Mouse (Mus musculus): ENCODE measurements around the gene Cox7b2.
"Not testable (repeated sequence)": the region's sequence is repeated elsewhere in the genome, so short reads cannot be mapped to it uniquely, and the experiment has no call there.

Cox7b2 gene

GRCm38 (mm10) chr5:71548079-71548478, at the start of gene Cox7b2:
Gene Cox7b2, minus strand, starts transcription at chr5:71548205.
- no peak for DNase-seq

DNA sequence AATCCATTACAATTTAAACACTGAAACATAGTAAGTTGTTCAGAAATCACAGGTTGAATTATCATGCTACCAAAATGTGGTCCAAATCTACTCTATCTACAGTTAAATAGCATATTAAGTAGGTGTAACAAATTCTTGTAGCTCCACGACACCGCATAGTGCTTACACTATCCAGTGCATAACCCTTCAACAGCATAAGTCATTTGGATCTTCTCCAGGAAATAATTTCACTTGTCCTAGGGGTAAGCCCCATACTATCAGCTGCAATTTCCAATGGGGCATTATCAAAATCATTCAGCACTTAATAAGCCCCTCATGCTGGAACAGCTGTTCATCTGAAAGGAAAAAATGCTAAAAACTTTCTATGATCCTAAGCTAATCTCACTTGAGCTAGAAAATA, 47.3 kb upstream of the Cox7b2 start:
- no peak for DNase-seq

GRCm38 (mm10) chr5:71593745-71594255, 45.8 kb upstream of the Cox7b2 start:
- no peak for DNase-seq

GRCm38 (mm10) chr5:71571646-71572237, 23.7 kb upstream of the Cox7b2 start:
- DNase-seq: no peak

DNA sequence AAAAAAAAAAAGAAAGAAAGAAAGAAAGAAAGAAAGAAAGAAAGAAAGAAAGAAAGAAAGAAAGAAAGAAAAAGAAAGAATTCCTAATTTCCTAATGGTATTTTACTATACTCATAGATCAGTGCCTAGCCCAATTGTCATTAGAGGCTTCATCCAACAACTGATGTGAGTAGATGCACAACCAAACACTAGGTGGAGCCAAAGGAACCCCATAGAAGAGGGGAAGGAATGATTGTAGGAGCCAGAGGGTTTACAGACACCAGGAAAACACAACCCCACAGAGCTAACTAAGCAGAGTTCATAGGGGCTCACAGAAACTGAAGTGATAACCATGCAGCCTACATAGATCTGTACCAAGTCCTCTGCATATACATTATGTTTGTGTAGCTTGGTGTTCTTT, 2.5 kb downstream of the Cox7b2 start:
- no peak for DNase-seq

- not testable (repeated sequence) for DNase-seq
These were observed 22.5 kb downstream of the Cox7b2 start for GRCm38 (mm10) chr5:71525486-71525885.

DNA sequence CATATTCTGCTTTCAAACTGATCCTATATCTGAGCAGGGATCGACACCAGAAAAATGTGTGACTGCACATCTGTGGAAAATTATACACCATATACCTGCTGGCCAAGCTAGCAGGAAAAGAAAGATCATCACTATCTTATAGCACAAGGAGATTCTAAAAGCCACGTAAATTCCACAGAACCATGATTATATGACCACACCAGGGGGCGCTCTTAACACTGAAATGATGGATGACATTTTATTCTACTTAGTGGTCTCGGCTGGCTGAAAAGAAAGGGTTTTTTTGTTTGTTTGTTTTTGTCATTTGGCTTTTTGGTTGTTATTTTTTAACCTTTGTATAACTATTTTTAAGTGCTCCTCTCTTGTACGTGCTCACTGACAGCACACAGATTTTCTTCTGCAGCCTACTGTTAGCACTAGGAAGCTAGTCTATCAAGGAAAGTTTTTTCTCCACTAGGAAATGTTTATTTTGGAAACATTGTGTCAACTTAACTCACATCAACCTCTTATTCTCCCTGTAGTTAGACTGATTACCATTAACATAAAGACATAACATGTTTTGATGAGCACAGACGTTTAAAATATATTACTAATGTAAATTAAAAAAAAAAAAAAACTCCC, 45.8 kb downstream of the Cox7b2 start:
- DNase-seq: peak; percentile 86

DNA sequence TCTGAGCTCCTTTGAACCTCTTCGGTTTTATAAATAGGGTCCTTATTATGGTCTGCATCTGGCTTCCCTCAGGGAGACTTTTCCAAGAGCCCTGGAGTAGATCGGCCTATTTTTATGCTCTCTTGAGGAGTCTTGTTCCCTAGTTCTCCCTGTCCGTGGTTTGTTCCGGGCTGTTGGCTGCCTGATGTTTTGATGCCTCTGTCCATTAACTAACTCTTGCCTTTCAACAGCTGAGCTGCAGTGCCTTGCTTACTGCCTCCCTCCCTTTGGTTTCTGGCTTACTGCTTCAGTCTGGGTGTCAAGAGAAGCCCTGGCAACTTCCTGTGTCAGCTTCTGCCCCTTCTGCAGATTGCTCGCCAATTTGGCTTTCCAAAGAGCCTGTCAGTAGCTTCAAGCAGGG, 52.4 kb downstream of the Cox7b2 start:
- no peak for DNase-seq

- no peak for DNase-seq
These were observed 91.0 kb downstream of the Cox7b2 start for GRCm38 (mm10) chr5:71456957-71457356.

DNA sequence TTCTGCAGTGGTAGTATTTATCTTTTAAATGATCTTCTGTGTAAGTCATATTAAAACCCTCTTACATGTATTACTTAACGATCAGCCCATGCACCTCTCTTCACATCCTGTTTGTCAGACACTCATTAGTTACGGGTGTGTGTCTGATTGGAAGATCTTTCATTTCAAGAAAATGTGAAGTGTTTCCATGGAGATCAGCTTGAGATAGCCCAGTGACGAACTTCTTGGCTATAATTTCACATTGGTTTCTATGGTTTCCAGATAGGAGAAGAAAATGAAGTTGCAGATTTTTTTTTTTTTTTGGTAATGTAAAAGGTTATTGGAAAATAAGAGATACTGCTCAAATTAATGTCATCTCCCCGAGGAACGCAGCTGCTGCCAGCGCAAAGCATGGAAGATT, 107.8 kb downstream of the Cox7b2 start:
- peak; percentile 8 for DNase-seq

Measured in right cerebral cortex, postnatal 4 days (tissue).